Mouse (Mus musculus) embryo, embryonic 11 days (tissue): ENCODE measurements around the gene Sept6.

ENCODE experiments used
- DNase-seq: peaks from one replicate; pipeline ENCODE4 v3.0.0-alpha.2; 2015

Gene Sept6

DNA sequence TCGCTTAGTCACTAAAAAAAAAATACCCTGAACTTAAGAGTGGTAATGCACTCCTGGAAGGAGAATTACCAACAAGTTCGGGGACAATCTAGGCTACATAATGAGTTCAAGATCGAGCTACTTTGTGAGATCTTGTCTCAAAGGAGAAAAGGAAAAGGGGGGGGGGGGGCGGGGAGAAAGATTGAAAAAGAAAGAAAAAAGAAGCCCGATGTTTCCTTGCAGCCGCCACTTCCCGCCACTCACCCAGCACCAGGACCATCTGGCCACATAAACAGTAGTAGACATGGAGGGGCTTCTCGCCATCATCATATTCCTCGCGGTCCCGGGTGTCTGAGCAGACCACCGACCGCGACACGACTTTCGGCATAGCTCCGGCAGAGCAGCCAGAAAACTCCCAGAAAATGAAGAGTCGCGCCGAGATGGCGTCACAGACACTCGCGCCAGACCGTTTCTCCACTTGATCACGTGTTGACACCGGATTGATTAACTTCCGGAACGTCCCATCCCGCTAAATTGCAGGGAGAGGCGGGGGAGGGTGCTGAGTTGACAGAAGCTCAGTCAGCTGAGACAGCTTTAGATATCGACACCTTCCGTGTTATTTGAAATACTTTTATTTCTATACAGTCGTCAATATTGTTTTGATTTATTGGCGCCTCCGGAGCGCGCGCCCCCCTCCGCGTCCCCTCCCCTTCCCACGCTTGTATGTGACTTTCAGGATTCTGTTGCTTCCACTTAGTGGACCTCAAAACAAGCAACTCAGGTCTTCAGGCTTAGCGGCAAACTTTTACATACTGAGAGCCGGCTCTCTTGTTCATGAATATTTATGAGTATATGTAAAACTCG, 127.6 kb downstream of the Sept6 start:
- peak; percentile 86 for DNase-seq
